Mouse (Mus musculus): Measurements from ENCODE around the gene 3110018I06Rik. TPM values are rescaled to one million over a fixed set of nuclear protein-coding genes. Genes with fewer than 3 reads are reported as not detected.

Gene 3110018I06Rik
- polyA plus RNA-seq, 1 experiment from 2014 or later = not detected

GRCm38 (mm10) chr12:107520941-107521340, 32.5 kb downstream of the 3110018I06Rik start:
- H3K4me1 ChIP-seq = peaks cover 7% of the 10 kb centered on the region; the same call in 1 of the 2 replicates
- no peaks in the 10 kb centered on the region for H3K36me3 ChIP-seq
- DNase-seq (ENCODE audit: low spot score) = no peak
- no peaks in the 10 kb centered on the region for H3K27me3 ChIP-seq (ENCODE audit: insufficient read depth, poor library complexity, severe bottlenecking)
- no peak overlapping the region for H3K27ac ChIP-seq
- 87% methylated on average over 3 of the region's 3 CpGs for WGBS
- no peaks in the 10 kb centered on the region for H3K9me3 ChIP-seq
- H3K4me3 ChIP-seq = no peak overlapping the region

- no peaks in the 10 kb centered on the region for H3K27me3 ChIP-seq (ENCODE audit: insufficient read depth, poor library complexity, severe bottlenecking)
- H3K4me1 ChIP-seq = no peaks in the 10 kb centered on the region
- no peak for DNase-seq (ENCODE audit: low spot score)
- WGBS = 83% methylated on average over 1 of the region's 1 CpGs
- H3K9me3 ChIP-seq = no peaks in the 10 kb centered on the region
- H3K4me3 ChIP-seq = no peak overlapping the region
- H3K36me3 ChIP-seq = no peaks in the 10 kb centered on the region
- no peak overlapping the region for H3K27ac ChIP-seq
Observed at GRCm38 (mm10) chr12:107528346-107528880, 40.0 kb downstream of the 3110018I06Rik start.

- 90% methylated on average over 7 of the region's 7 CpGs for WGBS
- no peaks in the 10 kb centered on the region for H3K4me1 ChIP-seq
Observed at GRCm38 (mm10) chr12:107532871-107533270, 44.4 kb downstream of the 3110018I06Rik start.

More at GRCm38 (mm10) chr12:107532871-107533270, 44.4 kb downstream of the 3110018I06Rik start:
- no peak overlapping the region for H3K4me3 ChIP-seq
- no peaks in the 10 kb centered on the region for H3K36me3 ChIP-seq
- H3K27ac ChIP-seq = no peak overlapping the region
- no peaks in the 10 kb centered on the region for H3K27me3 ChIP-seq (ENCODE audit: insufficient read depth, poor library complexity, severe bottlenecking)
- DNase-seq (ENCODE audit: low spot score) = no peak
- H3K9me3 ChIP-seq = no peaks in the 10 kb centered on the region

Measured in heart, embryonic 10.5 days (tissue).